Mouse (Mus musculus) liver, adult 2 months (tissue): ENCODE data around the gene Dnttip2.

Experiments used
- CTCF ChIP-seq: fragments of 200-500 bp; IDR thresholded peaks from 2 replicates; pipeline ENCODE4 v1.5.1; 2011; ENCODE audit warnings: low read depth, low read length, control low read depth
- POLR2A ChIP-seq: fragments of 200-500 bp; IDR thresholded peaks from 2 replicates; pipeline ENCODE4 v1.6.1; 2011; ENCODE audit warnings: low read length, control low read depth; ENCODE audit not compliant: insufficient read depth; ENCODE audit errors: extremely low read depth

- TF ChIP-seq CTCF (no peak), POLR2A (no peak)
Measured at GRCm38 (mm10) chr3:122242876-122243275, 31.3 kb upstream of the Dnttip2 start.
